Mouse (Mus musculus): ENCODE data around the gene C1s1.
"Not testable (repeated sequence)": the region's sequence is repeated elsewhere in the genome, so short reads cannot be mapped to it uniquely, and the experiment has no call there.

C1s1 gene

DNA sequence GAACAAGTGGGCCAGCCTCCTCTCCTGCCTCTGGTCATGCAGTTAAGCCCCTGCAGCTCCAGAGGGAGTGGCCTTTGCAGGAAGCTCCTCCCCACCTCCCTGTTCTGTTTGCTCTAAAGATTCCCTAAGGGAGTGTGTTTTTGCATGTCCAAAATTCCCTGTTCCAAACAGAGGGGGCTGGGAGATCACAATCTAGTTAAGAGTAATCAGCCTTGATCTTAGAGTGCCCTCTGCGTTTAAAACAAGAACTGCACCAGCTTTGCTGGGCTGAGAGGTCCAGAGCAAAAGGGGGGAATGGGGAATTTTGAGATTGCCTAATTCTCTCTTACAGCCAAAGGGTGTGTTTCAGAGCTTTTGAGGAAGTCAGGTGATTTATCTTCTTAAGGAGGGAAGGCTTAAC is at the start of gene C1s1:
Gene C1s1, minus strand, starts transcription at position 76 of the 400 bp plus-strand sequence.
- DNase-seq (ENCODE audit: low spot score in 2 of 2) = peak; percentile 57 to 82

DNA sequence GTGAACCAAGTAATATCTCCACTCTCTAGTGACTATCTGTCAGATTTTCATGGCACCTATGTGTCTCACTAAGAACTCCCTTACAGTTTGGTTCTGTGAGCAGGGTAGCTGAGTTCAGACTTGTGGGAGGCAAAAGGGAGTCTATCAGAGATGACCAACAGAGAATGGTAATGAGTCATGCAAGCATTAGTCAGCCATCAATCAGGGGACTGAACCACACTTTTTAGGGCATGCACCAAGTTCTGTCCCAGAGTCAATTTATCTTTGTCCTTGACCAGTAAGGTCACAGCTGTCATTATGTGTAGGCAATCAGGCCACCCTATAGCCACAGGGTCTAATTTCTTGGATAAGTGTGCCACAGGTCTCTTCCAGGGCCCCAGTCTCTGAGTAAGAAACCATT is 46.6 kb upstream of the C1s1 start:
- no peak for DNase-seq (ENCODE audit: low spot score in 2 of 2)

DNA sequence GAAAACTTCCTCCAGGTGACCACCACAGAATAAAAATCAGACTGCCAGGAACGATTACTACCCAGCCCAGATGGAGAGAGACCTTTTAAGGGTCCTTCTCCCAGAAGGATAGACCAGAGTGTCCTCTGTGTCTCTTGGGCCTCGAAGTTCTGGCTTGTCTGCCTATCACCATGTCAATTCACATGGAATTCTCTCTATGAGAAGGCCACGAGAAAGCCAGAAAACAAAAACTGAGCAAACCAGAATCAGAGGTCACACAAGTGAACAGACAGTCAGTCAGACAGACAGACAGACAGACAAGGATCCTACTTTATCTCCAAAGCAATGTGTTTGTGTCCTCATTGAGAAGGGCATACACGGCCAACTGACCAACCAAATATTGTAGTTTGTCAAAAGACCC is 44.1 kb upstream of the C1s1 start:
- DNase-seq (ENCODE audit: low spot score in 2 of 2) = no peak

DNA sequence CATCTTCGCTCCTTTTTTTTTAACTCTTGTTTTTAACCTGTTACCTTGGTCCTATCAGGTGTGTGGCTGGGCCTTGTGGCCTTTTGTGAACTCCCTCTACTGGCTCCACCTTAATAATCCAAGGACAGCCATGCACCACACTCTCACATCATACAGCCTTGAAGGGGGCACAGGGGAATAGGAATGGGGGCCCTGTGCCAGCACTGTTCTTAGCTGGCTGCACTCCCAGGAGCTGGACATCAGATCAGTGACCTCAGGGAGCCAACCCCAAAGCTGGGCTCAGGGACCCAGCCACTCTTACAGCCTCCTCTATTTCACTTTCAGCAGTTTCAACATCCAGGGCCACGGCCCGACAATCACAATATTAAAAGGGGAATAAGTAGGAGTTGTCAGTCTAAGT is 43.6 kb upstream of the C1s1 start:
- peak; percentile 15 to 51 for DNase-seq (ENCODE audit: low spot score in 2 of 2)

DNA sequence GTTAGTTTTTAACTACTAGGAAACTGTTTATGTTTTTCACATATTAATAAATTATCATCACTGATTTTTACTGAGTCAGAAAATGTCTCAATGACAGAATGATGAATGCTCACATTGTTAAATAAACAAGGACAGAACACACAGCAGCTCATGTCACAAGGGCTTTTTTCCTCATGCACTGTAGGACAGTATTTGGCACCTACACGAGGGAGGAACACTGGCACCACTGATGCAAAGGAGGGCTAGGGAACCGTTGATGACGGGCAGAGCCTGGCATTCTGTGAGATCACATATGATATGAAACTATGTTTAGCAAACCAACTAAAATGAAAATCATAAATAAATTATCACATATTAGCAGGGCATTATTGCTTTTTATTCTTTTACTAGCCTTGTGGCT is 42.8 kb upstream of the C1s1 start:
- no peak for DNase-seq (ENCODE audit: low spot score in 2 of 2)

DNA sequence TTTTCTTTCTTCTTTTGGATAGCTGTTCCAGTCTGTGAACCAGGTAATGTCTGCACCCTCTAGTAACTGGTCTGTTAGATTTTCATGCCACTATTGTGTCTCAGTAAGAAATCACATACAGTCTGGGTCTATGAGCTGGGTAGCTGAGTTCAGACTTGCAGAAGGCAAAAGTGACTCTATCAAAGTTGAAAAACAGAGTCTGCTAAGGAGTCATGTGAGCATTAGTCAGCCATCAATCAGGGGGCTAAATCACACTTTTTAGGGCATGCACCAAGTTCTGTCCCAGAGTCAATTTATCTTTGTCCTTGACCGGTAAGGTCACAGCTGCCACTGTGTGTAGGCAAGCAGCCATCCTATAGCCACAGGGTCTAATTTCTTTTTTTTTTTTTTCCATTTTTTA is 40.1 kb upstream of the C1s1 start:
- DNase-seq (ENCODE audit: low spot score in 2 of 2) = no peak

DNA sequence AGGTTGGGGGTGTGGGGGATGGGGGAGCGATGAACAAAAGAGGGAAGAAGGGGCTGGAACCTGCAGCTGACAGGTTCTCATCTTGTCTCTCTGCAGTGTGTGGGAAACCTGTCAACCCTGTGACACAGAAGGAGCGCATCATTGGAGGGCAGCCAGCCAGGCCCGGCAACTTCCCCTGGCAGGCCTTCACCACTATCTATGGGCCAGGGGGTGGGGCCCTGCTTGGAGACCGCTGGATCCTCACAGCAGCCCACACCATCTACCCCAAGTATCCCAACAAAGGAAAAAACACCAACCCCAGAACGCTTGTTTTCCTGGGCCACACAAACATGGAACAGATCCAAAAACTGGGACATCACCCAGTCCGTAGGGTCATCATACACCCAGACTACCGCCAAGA is 38.0 kb upstream of the C1s1 start:
- not testable (repeated sequence) for DNase-seq (ENCODE audit: low spot score in 2 of 2)

DNA sequence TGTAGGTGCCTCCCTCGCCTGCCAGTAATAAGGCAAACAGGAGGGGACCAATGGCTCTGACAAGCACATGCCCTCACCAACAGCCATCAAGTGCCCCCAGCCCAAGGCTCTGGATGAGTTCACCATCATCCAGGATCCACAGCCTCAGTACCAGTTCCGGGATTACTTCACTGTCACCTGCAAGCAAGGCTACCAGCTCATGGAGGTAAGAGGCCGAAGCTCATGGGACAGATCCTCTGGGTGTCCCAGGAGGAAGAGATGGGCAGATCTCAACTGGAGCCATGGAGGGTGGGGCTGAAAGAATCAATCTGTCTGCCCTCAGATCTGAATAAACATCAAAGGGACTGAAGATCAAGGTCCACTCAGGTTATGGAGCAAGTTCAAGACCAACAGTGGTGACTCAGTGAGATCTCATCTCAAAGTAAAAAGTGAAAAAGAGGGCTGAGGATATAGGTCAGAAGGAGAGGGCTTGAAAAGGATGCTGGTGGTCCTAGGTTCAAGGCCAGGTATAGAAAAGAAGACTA is 33.1 kb upstream of the C1s1 start:
- not testable (repeated sequence) for DNase-seq (ENCODE audit: low spot score in 2 of 2)

DNA sequence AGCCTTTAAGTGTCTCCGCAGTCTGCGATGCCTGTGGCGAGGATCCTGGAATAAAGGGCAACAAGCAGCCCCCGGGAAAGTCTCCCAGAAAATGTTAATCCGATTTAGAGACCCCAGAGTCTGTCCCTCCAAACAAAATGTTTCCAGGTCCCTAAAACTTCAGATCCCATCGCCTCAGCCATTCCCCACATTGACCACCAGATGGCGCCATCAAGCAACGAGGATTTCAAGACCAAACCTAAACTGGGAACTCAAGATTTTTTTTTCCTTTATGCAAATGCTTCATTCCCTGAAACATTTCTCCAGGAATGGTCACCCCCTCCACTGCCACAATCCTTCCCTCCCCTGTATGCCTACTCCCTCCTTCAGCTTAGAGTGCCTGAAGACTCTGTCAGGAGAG is 27.9 kb upstream of the C1s1 start, which contains the start of gene C1rb:
Gene C1rb, plus strand, starts transcription at position 269 of the 400 bp plus-strand sequence.
- peak; percentile 20 to 53 for DNase-seq (ENCODE audit: low spot score in 2 of 2)

DNA sequence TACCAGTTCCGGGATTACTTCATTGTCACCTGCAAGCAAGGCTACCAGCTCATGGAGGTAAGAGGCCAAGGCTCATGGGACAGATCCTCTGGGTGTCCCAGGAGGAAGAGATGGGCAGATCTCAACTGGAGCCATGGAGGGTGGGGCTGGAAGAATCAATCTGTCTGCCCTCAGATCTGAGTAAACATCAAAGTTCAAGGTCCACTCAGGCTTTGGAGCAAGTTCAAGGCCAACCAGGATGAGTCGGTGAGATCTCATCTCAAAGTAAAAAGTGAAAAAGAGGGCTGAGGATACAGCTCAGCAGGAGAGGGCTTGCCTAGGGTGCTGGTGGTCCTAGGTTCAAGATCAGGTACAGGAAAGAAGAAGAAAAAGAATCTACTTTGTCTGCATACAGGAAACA is 19.5 kb upstream of the C1s1 start:
- DNase-seq (ENCODE audit: low spot score in 2 of 2) = not testable (repeated sequence)

DNA sequence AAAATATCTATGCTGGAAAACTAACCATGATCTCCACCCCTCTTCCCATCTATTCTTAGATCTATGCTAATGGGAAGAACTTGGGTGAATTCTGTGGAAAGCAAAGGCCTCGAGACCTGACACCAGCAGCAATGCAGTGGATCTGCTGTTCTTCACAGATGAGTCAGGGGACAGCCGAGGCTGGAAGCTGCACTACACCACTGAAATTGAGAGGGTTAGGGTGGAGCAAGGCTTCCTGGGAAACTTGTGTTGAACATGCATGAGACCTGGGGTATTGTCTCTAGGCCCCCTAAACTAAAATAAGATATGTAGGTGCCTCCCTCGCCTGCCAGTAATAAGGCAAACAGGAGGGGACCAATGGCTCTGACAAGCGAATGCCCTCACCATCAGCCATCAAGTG is 19.0 kb upstream of the C1s1 start:
- DNase-seq (ENCODE audit: low spot score in 2 of 2) = not testable (repeated sequence)

DNA sequence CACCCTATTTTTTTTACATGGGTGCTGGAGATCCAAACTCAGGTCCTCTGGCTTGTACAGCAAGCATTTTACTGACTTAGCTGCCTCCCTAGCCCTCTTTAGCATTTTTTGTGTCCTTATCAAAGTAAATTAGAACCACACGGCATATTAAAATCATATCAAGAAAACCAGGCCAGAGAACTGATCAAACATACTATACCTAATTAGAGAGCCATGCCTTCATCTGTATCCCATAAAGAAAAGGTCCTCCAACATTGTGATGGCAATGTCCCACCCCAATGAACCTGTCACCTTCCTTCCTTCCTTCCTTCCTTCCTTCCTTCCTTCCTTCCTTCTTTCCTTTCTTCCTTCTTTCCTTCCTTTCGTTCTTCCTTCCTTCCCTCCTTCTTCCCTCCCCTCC is 13.8 kb upstream of the C1s1 start:
- DNase-seq (ENCODE audit: low spot score in 2 of 2) = not testable (repeated sequence)

DNA sequence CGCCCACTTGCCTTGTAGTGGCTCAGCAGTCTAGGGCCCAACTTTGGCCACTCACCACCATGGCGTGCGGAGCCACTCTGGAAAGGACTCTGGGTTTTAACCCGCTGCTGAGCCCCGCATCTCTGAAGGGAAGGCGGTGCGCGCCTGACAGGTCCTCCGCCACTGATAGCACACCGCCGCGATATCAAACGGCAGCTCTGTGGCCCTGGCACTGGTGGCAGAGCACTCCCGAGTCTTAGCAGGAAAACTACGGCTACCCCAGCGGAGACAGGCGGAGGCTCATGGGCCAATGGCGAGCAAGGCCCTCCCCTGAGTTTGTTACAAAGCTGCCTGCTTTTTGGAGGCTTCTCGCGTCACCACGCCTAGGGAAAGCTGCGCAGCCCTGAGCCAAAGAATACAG is 10.6 kb upstream of the C1s1 start:
- DNase-seq (ENCODE audit: low spot score in 2 of 2) = no peak

DNA sequence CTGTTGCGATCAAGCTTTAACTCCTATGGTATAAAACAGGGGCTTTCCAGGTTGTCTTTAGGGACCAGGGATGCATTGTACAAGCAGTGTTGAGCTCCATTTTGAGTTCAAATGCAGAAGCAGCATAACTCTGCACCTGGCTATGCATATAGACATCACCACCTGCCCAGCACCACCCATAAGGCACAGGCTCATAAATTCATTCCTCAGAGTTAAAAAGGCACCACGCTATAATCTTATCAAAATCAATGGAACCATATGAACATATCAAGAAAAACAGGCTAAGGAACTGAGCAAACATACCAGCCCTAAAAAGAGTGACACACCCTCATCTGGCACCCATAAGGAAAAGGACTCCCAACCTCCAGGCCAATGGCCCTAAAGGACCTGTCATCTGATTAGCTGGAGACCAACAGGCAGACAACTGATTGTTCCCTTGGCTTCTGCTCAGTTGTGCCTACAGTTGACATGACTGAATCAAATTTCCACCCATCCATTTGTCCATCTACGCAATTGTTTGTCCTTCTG is 6.9 kb upstream of the C1s1 start:
- no peak for DNase-seq (ENCODE audit: low spot score in 2 of 2)

DNA sequence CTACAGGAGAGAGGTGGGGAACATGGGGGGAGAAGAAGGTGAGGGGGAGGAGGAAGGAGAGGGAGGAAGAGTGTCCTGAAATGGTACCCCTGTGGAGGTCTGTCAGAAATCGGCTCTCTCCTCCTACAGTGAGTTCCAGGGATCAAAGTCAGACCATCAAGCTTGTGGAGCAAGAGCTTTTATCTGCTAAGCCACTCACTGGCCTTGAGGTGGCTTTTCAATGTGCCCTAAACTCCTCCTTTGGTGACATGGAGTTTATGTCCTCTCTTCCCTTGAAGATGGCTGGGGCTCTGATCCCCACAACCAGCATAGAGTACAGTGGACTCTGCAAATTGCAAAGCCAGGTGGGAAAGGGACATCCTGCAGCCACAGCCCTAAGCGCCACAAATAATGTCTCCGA is 5.8 kb upstream of the C1s1 start:
- not testable (repeated sequence) for DNase-seq (ENCODE audit: low spot score in 2 of 2)

DNA sequence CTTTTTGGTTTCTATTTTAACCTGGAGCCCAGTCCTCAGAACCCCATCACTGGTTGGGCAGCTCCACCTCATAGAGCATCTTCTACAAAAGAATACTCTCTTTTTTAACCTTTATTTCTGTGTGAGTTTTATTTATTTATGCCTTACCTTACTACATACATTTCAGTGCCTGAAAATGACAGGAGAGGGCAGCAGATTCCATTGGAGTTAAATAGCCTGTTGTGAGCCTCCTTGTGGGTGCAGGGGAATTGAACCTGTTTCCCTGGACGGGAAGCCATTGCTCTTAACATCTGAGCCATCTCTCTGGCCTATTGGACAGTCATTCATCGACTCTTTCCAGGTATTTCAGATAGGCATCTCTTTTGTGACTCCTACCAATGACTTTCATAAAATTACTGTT is 3.3 kb upstream of the C1s1 start:
- no peak for DNase-seq (ENCODE audit: low spot score in 2 of 2)

DNA sequence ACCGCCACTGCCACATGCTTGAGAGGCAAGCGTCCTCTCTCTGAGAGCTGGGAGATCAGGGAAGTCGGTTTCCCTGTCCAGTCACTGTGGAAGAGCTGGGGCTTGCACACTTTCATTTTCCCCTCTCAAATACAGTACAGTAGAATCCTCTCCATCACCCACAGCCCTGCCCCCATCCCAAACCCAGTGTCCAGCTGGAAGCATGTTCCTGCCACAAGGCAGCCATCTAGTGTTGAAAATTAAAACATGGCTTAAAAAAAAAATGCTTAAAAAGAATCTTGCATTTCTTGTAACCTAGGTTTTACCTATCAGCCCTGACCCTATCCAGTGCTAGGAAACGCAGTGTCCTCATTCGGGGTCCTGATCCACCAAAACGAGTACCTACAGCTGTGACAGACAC is 2.3 kb upstream of the C1s1 start:
- peak; percentile 17 to 19 for DNase-seq (ENCODE audit: low spot score in 2 of 2)

DNA sequence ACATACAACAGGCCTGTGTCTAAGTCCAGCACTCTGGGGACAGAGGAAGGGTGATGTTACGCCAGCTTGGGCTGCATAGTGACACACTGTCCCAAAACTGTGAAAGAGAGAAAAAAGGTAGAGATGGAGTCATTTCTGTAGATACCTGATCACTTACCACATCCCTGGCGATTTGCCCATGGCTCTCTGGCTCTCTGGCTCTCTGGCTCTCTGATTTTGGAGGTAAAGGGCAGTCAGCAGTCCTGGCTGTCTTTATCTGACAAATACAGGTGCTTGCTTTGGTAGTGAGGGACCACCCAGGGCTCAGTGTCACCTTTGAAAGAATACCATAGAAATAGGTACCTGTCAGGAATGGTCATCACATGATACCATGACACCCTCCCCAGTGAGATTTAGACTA is 983 bp downstream of the C1s1 start:
- DNase-seq (ENCODE audit: low spot score in 2 of 2) = not testable (repeated sequence)

DNA sequence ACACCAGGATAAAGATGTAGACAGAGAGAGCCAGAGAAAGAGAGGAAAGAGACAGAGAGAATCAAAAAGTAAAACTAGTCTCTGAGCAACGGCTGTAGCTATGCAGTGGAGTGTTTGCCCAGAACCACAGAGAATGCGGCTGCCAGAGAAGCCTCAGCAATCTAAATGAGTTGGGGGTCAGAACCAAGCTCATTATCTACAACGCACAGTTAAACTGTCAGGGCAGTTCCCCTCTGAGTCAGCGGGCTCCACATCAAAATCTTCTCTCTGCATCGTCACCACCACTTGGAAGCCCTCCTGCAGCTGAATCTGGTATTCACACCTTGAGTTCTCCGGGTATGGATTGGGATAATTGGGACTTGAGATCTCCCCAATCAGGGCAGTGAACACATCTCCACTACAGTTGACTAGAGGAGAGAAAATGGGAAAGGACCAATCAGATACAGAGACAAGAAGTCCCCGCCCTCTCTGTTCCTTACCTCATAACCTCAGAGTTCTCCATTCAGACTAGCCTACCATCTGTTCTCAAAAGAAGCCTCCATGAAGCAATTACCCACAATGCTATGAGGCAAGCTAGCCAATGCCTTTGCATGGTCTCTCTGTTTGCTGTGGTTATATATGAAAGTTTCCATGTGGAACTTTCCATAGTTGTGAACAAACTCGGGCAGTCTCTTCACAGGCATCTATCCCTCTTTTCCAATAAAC is 5.9 kb downstream of the C1s1 start:
- not testable (repeated sequence) for DNase-seq (ENCODE audit: low spot score in 2 of 2)

DNA sequence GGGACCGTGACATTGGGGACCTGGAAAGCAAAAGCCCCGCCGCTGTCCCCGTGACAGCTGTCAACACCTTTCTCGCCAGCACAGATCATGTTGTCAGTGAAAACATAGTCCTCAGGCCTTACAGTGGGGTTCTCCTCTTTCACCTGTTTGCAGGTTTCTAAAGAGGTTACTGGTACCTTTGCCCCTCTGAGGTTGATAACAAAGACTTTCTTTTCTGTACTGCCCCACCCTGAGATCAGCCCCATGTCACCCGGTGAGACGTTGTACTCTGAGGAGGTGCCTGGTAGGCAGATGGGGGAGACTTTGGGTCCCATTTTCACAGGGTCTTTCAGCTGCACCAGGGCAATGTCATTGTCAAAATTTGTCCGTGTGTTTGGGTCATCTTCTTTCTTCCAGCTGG is 11.1 kb downstream of the C1s1 start:
- no peak for DNase-seq (ENCODE audit: low spot score in 2 of 2)

DNA sequence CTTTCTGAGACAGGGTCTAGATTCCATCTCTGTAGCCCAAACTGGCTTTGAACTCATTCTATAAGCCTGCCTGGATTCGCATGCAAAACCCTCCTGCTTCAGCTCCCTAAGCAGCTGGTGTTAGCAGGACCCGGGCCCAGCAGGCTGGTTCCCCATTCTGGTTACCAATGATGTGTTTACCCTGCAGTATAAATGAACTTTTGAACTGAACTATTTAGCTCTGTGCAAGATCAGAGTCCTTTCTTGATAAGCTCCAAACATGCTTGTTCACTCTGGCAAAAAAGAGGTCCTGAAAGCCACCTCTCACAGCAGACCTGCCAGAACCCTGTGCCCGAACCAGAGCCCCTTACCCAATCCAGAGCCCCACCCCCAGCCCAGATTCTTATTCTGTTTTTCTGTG is 14.3 kb downstream of the C1s1 start:
- no peak for DNase-seq (ENCODE audit: low spot score in 2 of 2)

DNA sequence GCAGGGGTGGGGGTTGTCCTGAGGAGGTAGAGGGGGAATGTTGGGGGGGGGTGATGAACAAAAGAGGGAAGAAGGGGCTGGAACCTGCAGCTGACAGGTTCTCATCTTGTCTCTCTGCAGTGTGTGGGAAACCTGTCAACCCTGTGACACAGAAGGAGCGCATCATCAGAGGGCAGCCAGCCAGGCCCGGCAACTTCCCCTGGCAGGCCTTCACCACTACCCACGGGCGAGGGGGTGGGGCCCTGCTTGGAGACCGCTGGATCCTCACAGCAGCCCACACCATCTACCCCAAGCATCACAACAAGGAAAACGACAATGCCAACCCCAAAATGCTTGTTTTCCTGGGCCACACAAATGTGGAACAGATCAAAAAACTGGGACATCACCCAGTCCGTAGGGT is 20.1 kb downstream of the C1s1 start:
- DNase-seq (ENCODE audit: low spot score in 2 of 2) = not testable (repeated sequence)

DNA sequence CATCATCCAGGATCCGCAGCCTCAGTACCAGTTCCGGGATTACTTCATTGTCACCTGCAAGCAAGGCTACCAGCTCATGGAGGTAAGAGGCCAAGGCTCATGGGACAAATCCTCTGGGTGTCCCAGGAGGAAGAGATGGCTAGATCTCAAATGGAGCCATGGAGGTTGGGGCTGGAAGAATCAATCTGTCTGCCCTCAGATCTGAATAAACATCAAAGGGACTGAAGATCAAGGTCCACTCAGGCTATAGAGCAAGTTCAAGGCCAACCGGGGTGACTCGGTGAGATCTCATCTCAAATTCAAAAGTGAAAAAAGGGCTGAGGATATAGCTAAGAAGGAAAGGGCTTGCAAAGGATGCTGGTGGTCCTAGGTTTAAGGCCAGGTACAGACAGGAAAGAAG is 24.4 kb downstream of the C1s1 start:
- not testable (repeated sequence) for DNase-seq (ENCODE audit: low spot score in 2 of 2)
